In genomic region chr4:45012105-45012975, GRCm38 (mm10) we compare ENCODE assay signal across 8 mouse cellular contexts. TPM values are rescaled to one million over a fixed set of nuclear protein-coding genes. Genes with fewer than 3 reads are reported as not detected.
DNase-seq lines count a peak whose midpoint lies in the region; ATAC-seq and TF ChIP-seq lines count a peak whose summit lies in the region.

Zbtb5 (minus strand) TSS chr4:45012412.

- H3K4me3 ChIP-seq in bone marrow macrophage, adult 2 months (ENCODE audit: insufficient read depth, low read length): peak within 1 kb of the TSS; percentile 95
- peak within 1 kb of the TSS; percentile 78 for H3K4me3 ChIP-seq in embryonic fibroblast, embryonic 13.5 days (ENCODE audit: insufficient read depth, low read length)
- H3K4me3 ChIP-seq in kidney, embryonic 14.5 days (ENCODE audit: low read length): peak within 1 kb of the TSS; percentile 69
- H3K4me3 ChIP-seq in limb, embryonic 15.5 days: peak within 1 kb of the TSS; percentile 81

- H3K4me2 ChIP-seq in kidney, embryonic 14.5 days (replicated peaks; ENCODE audit: low read depth, low read length): peak within 1 kb of the TSS; percentile 79
- peak within 1 kb of the TSS; percentile 62 for H3K4me2 ChIP-seq in limb, embryonic 15.5 days

- no peak for TF ChIP-seq CTCF in bone marrow macrophage, adult 2 months (IDR thresholded peaks at IDR 0.05; ENCODE audit: low read depth, low read length)
- no peak for TF ChIP-seq CTCF in embryonic fibroblast, embryonic 13.5 days (IDR thresholded peaks at IDR 0.05; ENCODE audit: borderline replicate concordance, insufficient read depth, low read length)

- ATAC-seq in kidney, embryonic 14.5 days (ENCODE audit: low FRiP score, low TSS enrichment): peak; percentile 99
- peak; percentile 99 for ATAC-seq in limb, embryonic 15.5 days (ENCODE audit: insufficient number of reproducible peaks, low FRiP score, low TSS enrichment, low read depth)

- DNase-seq in A20 (ENCODE audit: low read depth, low spot score): peak; percentile 100
- peak; percentile 100 for DNase-seq in heart, adult 9 months (ENCODE audit: low spot score in 2 of 2)
- DNase-seq in monocyte, adult 2 months (ENCODE audit: low read depth in 1 of 2, low spot score in 2 of 2): peak; percentile 99 to 100
- DNase-seq in spleen, postnatal 36 days (ENCODE audit: low spot score in 2 of 2): peak; percentile 100

- peak within 1 kb of the TSS; percentile 87 for H3K27ac ChIP-seq in bone marrow macrophage, adult 2 months (ENCODE audit: insufficient read depth, low read depth, low read length)
- peak within 1 kb of the TSS; percentile 85 for H3K27ac ChIP-seq in embryonic fibroblast, embryonic 13.5 days (ENCODE audit: insufficient read depth, low read length)
- peak within 1 kb of the TSS; percentile 90 for H3K27ac ChIP-seq in kidney, embryonic 14.5 days (ENCODE audit: low read depth, low read length)
- peak within 1 kb of the TSS; percentile 97 for H3K27ac ChIP-seq in limb, embryonic 15.5 days

- no peak for TF ChIP-seq POLR2A in bone marrow macrophage, adult 2 months (IDR thresholded peaks at IDR 0.05; ENCODE audit: borderline replicate concordance, low read depth, low read length)
- peak; percentile 68 for TF ChIP-seq POLR2A in embryonic fibroblast, embryonic 13.5 days (IDR thresholded peaks at IDR 0.05; ENCODE audit: low read depth, low read length)

- H3K4me1 ChIP-seq in bone marrow macrophage, adult 2 months (ENCODE audit: control insufficient read depth, insufficient read depth, low read length): peaks cover 13% of the 10 kb centered on the region
- H3K4me1 ChIP-seq in embryonic fibroblast, embryonic 13.5 days (ENCODE audit: control insufficient read depth, insufficient read depth, low read length): no peaks in the 10 kb centered on the region; the same call in 1 of the 2 replicates
- H3K4me1 ChIP-seq in kidney, embryonic 14.5 days (ENCODE audit: control insufficient read depth, insufficient read depth, low read length): peaks cover 21% of the 10 kb centered on the region
- H3K4me1 ChIP-seq in limb, embryonic 15.5 days: peaks cover 22% of the 10 kb centered on the region

- WGBS in kidney, embryonic 14.5 days: under 1% methylated on average over 51 of the region's 63 CpGs
- under 1% methylated on average over 59 of the region's 63 CpGs for WGBS in limb, embryonic 15.5 days

- H3K9me3 ChIP-seq in kidney, embryonic 14.5 days (ENCODE audit: control insufficient read depth, low read length): no peaks in the 10 kb centered on the region
- no peaks in the 10 kb centered on the region for H3K9me3 ChIP-seq in limb, embryonic 15.5 days

- H3K9ac ChIP-seq in kidney, embryonic 14.5 days (ENCODE audit: low read depth, low read length): peak within 1 kb of the TSS; percentile 81
- H3K9ac ChIP-seq in limb, embryonic 15.5 days: peak within 1 kb of the TSS; percentile 90

- H3K36me3 ChIP-seq in kidney, embryonic 14.5 days (ENCODE audit: control insufficient read depth, insufficient read depth, low read length): no peaks in the 10 kb centered on the region
- no peaks in the 10 kb centered on the region for H3K36me3 ChIP-seq in limb, embryonic 15.5 days

- H3K27me3 ChIP-seq in kidney, embryonic 14.5 days (ENCODE audit: control insufficient read depth, insufficient read depth, low read length): no peaks in the 10 kb centered on the region
- no peaks in the 10 kb centered on the region for H3K27me3 ChIP-seq in limb, embryonic 15.5 days

RNA-seq across cellular contexts. Expression of gene Zbtb5, which starts in this region (rescaled TPM):
- polyA plus RNA-seq in bone marrow macrophage, adult 2 months (2012; ENCODE audit: insufficient read depth, insufficient read length, missing spikeins): 7.3 and 8.4 TPM in 2 replicates
- 6.5 and 9.5 TPM in 2 replicates for polyA plus RNA-seq in embryonic fibroblast, embryonic 13.5 days (2011; ENCODE audit: insufficient read length, low read depth, missing spikeins)
- polyA plus RNA-seq in kidney, embryonic 14.5 days (2014; fragmentation: Nextera tagmentation; extraction: Ambion mirVana): 14.7 and 27.2 TPM in 2 replicates
- 21.7 and 22.8 TPM in 2 replicates for polyA plus RNA-seq in limb, embryonic 15.5 days (2015; fragmentation: Nextera tagmentation; extraction: Ambion mirVana)

Comparison
In these comparisons a context has a peak if more than half of its experiments do, and no peak if none do; other contexts are left out.
1. Peak in every context shown above with its lines: DNase-seq, ATAC-seq, H3K4me3 ChIP-seq and H3K27ac ChIP-seq.